Mouse (Mus musculus): ENCODE measurements around the gene Osbpl7. TPM values are rescaled to one million over a fixed set of nuclear protein-coding genes. Genes with fewer than 3 reads are reported as not detected.

Gene Osbpl7
- polyA plus RNA-seq, 1 experiment from 2014 or later = 4.2 TPM

DNA sequence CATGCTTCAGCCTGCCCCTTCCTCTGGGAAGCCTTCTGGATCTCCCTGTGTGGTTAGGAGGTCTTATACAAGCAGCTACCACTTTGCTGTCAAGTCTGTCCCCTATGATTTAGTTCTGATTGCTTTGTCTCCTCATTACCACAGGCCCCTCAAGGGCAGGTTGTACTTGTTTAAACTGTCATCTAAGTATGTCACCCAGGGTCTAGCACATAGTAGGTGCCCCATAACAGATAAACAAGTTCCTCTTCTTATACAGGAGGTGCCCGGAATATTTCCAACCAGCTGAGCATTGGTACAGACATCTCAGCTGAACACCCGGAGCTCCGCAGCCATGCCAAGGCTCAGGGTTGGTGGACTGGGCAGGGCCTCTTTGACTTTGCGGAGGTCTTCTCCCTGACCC, 17.9 kb upstream of the Osbpl7 start:
- DNase-seq (ENCODE audit: low spot score) (no peak), ATAC-seq (ENCODE audit: low FRiP score) (no peak)
- H3K4me1 ChIP-seq (replicated peaks; ENCODE audit: control insufficient read depth, insufficient read depth, low read length) = peaks cover 3% of the 10 kb centered on the region; the same call in 1 of the 2 replicates
- H3K27ac ChIP-seq (ENCODE audit: low read depth, low read length) = no peak overlapping the region
- WGBS = 94% methylated on average over 4 of the region's 4 CpGs
- H3K27me3 ChIP-seq (ENCODE audit: control insufficient read depth, insufficient read depth, low read length) = no peaks in the 10 kb centered on the region
- H3K9me3 ChIP-seq (ENCODE audit: control insufficient read depth, low read length) = no peaks in the 10 kb centered on the region
- no peak overlapping the region for H3K4me2 ChIP-seq (replicated peaks; ENCODE audit: low read depth, low read length)
- no peak overlapping the region for H3K9ac ChIP-seq (ENCODE audit: low read depth, low read length)
- no peaks in the 10 kb centered on the region for H3K36me3 ChIP-seq (ENCODE audit: control insufficient read depth, insufficient read depth, low read length)
- H3K4me3 ChIP-seq (ENCODE audit: low read depth, low read length) = no peak overlapping the region

DNA sequence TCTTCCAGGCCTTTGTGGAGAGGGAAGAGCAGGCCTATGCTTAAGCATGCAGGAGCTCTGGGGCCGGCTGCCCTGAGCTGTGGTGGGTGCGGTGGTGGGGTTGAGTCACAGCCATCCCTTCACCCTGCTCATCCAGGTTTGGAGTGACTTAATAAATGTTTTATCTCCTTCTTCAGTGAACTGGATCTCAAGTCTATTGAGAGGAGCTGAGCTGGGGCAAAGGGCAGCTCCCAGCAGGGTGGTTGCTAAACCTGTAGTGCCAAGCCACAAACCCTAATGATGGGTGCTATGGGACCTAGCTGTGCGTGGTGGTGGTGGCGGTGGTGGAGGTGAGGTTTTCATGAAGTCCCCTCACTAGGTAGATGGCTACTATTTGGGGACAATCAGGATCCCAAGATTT, 16.6 kb upstream of the Osbpl7 start:
- H3K27ac ChIP-seq (ENCODE audit: low read depth, low read length) = no peak overlapping the region
- ATAC-seq (ENCODE audit: low FRiP score) (no peak), DNase-seq (ENCODE audit: low spot score) (no peak)
- H3K27me3 ChIP-seq (ENCODE audit: control insufficient read depth, insufficient read depth, low read length) = no peaks in the 10 kb centered on the region
- no peaks in the 10 kb centered on the region for H3K9me3 ChIP-seq (ENCODE audit: control insufficient read depth, low read length)
- no peak overlapping the region for H3K9ac ChIP-seq (ENCODE audit: low read depth, low read length)
- peaks cover 3% of the 10 kb centered on the region; the same call in 1 of the 2 replicates for H3K4me1 ChIP-seq (replicated peaks; ENCODE audit: control insufficient read depth, insufficient read depth, low read length)
- no peaks in the 10 kb centered on the region for H3K36me3 ChIP-seq (ENCODE audit: control insufficient read depth, insufficient read depth, low read length)
- no peak overlapping the region for H3K4me3 ChIP-seq (ENCODE audit: low read depth, low read length)
- no peak overlapping the region for H3K4me2 ChIP-seq (replicated peaks; ENCODE audit: low read depth, low read length)
- 89% methylated on average over 4 of the region's 4 CpGs for WGBS

DNA sequence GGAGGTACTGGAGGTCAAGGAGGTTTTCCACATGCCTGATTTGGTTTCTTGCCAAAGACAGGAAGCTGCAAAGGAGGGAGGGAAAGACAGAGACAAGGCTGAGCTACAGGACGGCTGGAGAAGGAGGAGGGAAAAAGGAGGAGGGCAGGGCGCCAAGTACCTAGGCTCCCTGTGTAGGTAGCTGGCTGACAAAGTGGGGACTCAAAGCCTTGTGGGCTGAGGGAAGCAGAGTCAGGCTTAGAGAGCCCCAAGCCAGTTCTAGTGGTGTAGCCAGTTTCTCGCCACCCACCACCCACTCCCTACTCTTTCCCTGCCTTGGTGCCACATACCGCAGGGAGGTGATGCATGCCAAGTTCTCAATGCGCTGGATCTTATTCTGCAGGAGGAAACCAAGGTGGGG, 14.3 kb upstream of the Osbpl7 start:
- Histone ChIP-seq H3K9ac (ENCODE audit: low read depth, low read length) (no peak overlapping the region), H3K27me3 (ENCODE audit: control insufficient read depth, insufficient read depth, low read length) (no peaks in the 10 kb centered on the region), H3K36me3 (ENCODE audit: control insufficient read depth, insufficient read depth, low read length) (no peaks in the 10 kb centered on the region), H3K4me3 (ENCODE audit: low read depth, low read length) (no peak overlapping the region), H3K9me3 (ENCODE audit: control insufficient read depth, low read length) (no peaks in the 10 kb centered on the region), H3K4me1 (replicated peaks; ENCODE audit: control insufficient read depth, insufficient read depth, low read length) (no peaks in the 10 kb centered on the region), H3K27ac (ENCODE audit: low read depth, low read length) (no peak overlapping the region), H3K4me2 (replicated peaks; ENCODE audit: low read depth, low read length) (no peak overlapping the region)
- ATAC-seq (ENCODE audit: low FRiP score) (no peak), DNase-seq (ENCODE audit: low spot score) (no peak)
- WGBS = 79% methylated on average over 5 of the region's 5 CpGs

DNA sequence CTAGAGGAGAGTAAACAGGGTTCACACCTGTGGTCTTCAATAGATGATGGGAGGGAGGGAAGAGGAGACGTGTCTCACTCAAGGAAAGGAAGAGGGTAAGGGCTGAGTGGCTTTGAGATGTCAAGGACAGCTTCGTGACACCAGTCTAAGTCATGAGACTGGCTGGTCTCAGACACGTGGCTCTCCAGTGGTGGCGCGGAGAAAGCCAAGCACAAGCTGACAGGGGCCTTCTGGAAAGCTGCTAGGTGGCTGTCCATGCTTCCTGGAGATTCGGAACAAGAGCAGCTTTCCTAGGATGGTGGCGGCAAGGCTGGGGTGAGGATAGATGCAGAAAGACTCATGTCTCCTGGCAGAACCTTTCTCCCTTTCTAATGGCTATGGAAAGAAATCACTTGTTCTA, 11.5 kb upstream of the Osbpl7 start:
- no peaks in the 10 kb centered on the region for H3K9me3 ChIP-seq (ENCODE audit: control insufficient read depth, low read length)
- no peaks in the 10 kb centered on the region for H3K27me3 ChIP-seq (ENCODE audit: control insufficient read depth, insufficient read depth, low read length)
- H3K36me3 ChIP-seq (ENCODE audit: control insufficient read depth, insufficient read depth, low read length) = no peaks in the 10 kb centered on the region
- DNase-seq (ENCODE audit: low spot score) (no peak), ATAC-seq (ENCODE audit: low FRiP score) (no peak)
- H3K4me2 ChIP-seq (replicated peaks; ENCODE audit: low read depth, low read length) = no peak overlapping the region
- H3K27ac ChIP-seq (ENCODE audit: low read depth, low read length) = no peak overlapping the region
- H3K4me1 ChIP-seq (replicated peaks; ENCODE audit: control insufficient read depth, insufficient read depth, low read length) = no peaks in the 10 kb centered on the region; the same call in 1 of the 2 replicates
- H3K4me3 ChIP-seq (ENCODE audit: low read depth, low read length) = no peak overlapping the region
- WGBS = 74% methylated on average over 7 of the region's 7 CpGs
- H3K9ac ChIP-seq (ENCODE audit: low read depth, low read length) = no peak overlapping the region

DNA sequence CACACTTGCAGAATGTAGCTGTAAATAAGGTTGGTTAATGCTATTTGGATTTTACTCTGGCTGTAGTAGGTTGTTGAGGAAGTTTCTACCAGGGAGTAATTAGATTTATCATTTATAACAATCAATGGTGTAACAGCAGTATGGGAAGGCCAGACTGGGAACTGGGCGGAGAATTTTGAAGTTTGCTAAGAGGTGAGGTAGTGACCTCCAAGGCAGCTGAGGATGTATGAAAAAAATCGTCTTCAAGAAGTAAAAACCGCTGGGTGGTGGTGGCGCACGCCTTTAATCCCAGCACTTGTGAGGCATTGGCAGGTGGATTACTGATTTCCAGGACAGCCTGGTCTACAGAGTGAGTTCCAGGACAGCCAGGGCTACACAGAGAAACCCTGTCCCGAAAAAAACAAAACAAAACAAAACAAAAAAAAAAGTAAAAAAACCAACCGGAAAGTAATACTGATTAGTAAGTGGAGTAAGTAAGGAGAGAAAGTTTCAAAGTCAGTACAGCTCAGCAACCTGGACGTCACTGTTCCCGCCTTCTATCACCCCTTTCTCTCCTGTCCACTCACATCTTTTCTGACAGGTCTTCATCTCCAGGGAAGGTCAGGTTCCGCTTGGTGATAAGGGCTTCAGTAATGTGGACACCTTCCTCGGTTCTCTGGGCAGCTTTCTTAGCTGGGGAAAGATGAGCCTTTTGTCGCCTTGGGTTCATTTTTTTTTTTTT, 10.0 kb upstream of the Osbpl7 start:
- ATAC-seq (ENCODE audit: low FRiP score) = no peak

DNA sequence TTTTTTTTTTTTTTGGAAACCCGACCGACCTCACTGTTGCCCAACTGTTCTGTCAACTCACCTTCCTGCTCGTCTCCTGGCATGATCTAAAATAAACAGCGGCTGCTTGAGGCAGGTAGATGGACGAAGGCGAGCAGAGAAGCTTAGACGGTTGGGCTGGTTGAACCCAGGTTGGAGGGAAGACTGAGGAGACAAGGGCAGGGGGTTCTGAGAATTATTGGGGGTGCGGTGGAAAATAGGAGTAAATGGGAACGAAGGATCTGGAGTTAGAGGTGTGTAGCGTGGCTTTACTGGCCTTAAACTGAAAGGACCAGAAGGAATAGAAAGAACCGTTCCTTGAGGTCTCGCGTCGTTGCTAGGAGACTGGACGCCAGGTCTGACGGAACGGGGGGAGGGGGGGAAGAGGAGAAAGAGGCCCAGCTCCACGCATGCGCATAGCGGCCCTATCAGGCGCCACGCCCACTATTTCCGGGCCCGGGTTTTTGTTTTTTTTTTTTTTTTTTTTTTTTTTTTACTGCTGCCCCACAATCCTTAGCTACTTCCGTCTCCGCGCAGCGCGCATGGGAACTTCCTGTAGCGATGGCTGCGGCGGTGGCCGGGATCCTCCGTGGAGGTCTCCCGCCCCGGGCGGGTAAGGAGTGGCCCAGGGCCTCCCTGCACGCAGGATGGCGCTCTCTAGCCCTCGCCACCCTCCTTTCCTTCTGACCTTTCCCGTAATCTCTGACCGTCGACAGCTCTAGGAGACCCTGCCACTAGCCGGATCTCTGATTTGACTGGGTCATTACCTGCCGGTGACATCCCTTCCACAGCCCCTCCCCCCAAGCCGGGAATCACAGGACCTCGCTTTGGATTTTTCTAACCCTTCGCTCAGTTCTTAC, 9.2 kb upstream of the Osbpl7 start, which contains the start of the genes Lrrc46 and Mrpl10:
Lrrc46 (minus strand) TSS at position 386 of the 878 bp plus-strand sequence.
Mrpl10 (plus strand) TSS at position 539 of the 878 bp plus-strand sequence.
- peak within 1 kb of the TSS; percentile 83 for H3K4me3 ChIP-seq (ENCODE audit: low read depth, low read length)
- peak within 1 kb of the TSS; percentile 63 for H3K4me2 ChIP-seq (replicated peaks; ENCODE audit: low read depth, low read length)
- peak within 1 kb of the TSS; percentile 70 for H3K27ac ChIP-seq (ENCODE audit: low read depth, low read length)
- peak within 1 kb of the TSS; percentile 86 for H3K9ac ChIP-seq (ENCODE audit: low read depth, low read length)
- DNase-seq (ENCODE audit: low spot score) (peak; percentile 99), ATAC-seq (ENCODE audit: low FRiP score) (peak; percentile 91)
- H3K27me3 ChIP-seq (ENCODE audit: control insufficient read depth, insufficient read depth, low read length) = no peaks in the 10 kb centered on the region
- H3K4me1 ChIP-seq (replicated peaks; ENCODE audit: control insufficient read depth, insufficient read depth, low read length) = no peaks in the 10 kb centered on the region; the same call in 1 of the 2 replicates
- 1% methylated on average over 48 of the region's 48 CpGs for whole genome bisulfite sequencing
- no peaks in the 10 kb centered on the region for H3K9me3 ChIP-seq (ENCODE audit: control insufficient read depth, low read length)
- no peaks in the 10 kb centered on the region for H3K36me3 ChIP-seq (ENCODE audit: control insufficient read depth, insufficient read depth, low read length)

More for the DNA sequence above, 10.0 kb upstream of the Osbpl7 start:
- peak overlapping the region; percentile 83; the same call in 1 of the 2 replicates for H3K4me3 ChIP-seq (ENCODE audit: low read depth, low read length)
- H3K9me3 ChIP-seq (ENCODE audit: control insufficient read depth, low read length) = no peaks in the 10 kb centered on the region
- no peaks in the 10 kb centered on the region for H3K27me3 ChIP-seq (ENCODE audit: control insufficient read depth, insufficient read depth, low read length)
- peak overlapping the region; percentile 63 for H3K4me2 ChIP-seq (replicated peaks; ENCODE audit: low read depth, low read length)
- no peak for DNase-seq (ENCODE audit: low spot score)
- no peak overlapping the region for H3K27ac ChIP-seq (ENCODE audit: low read depth, low read length)
- 45% methylated on average over 12 of the region's 12 CpGs for WGBS
- peak overlapping the region; percentile 52; the same call in 1 of the 2 replicates for H3K9ac ChIP-seq (ENCODE audit: low read depth, low read length)
- no peaks in the 10 kb centered on the region; the same call in 1 of the 2 replicates for H3K4me1 ChIP-seq (replicated peaks; ENCODE audit: control insufficient read depth, insufficient read depth, low read length)
- H3K36me3 ChIP-seq (ENCODE audit: control insufficient read depth, insufficient read depth, low read length) = no peaks in the 10 kb centered on the region

DNA sequence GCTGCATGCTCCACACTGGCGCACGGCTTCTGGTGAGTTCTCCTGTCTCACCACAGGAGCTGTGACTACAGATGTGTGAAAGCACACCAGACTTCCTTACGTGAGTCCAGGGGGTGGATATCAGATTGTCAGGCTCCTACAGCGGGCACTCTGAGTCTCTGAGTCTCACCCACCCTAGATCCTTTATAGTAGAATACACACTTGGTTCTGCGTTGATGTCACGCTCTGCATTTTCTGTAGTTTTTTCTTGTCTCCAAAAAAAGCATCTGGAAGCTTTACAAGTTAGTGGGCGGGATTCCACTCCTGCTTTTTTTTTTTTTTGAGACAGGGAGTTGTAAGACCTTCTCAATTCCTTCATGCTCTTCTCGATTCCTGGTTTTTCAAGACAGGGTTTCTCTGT, 5.5 kb upstream of the Osbpl7 start:
- H3K9me3 ChIP-seq (ENCODE audit: control insufficient read depth, low read length) = no peaks in the 10 kb centered on the region
- H3K4me2 ChIP-seq (replicated peaks; ENCODE audit: low read depth, low read length) = no peak overlapping the region
- no peaks in the 10 kb centered on the region for H3K36me3 ChIP-seq (ENCODE audit: control insufficient read depth, insufficient read depth, low read length)
- no peak overlapping the region for H3K27ac ChIP-seq (ENCODE audit: low read depth, low read length)
- no peak for ATAC-seq (ENCODE audit: low FRiP score)
- no peaks in the 10 kb centered on the region for H3K27me3 ChIP-seq (ENCODE audit: control insufficient read depth, insufficient read depth, low read length)
- DNase-seq (ENCODE audit: low spot score) = no peak
- no peak overlapping the region for H3K4me3 ChIP-seq (ENCODE audit: low read depth, low read length)
- 95% methylated on average over 8 of the region's 8 CpGs for WGBS
- H3K9ac ChIP-seq (ENCODE audit: low read depth, low read length) = no peak overlapping the region
- no peaks in the 10 kb centered on the region; the same call in 1 of the 2 replicates for H3K4me1 ChIP-seq (replicated peaks; ENCODE audit: control insufficient read depth, insufficient read depth, low read length)

DNA sequence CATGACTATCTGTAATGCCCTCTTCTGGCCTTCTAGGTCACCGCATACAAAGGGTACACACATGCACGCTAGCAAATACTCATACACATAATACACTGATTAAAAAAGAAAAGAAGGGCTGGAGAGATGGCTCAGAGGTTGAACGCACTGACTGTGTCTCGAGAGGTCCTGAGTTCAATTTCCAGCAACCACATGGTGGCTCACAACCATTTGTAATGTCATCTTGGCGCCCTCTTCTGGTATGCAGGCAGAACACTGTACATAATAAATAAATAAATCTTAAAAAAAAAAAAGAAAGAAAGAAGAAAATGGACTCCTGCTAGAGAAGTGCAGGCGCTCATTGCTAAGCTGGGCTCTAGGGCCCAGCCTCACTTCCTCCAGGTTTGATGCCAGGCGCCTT, 4.6 kb upstream of the Osbpl7 start:
- Histone ChIP-seq H3K27ac (ENCODE audit: low read depth, low read length) (no peak overlapping the region), H3K27me3 (ENCODE audit: control insufficient read depth, insufficient read depth, low read length) (no peaks in the 10 kb centered on the region), H3K4me3 (ENCODE audit: low read depth, low read length) (no peak overlapping the region), H3K4me2 (replicated peaks; ENCODE audit: low read depth, low read length) (no peak overlapping the region), H3K9me3 (ENCODE audit: control insufficient read depth, low read length) (no peaks in the 10 kb centered on the region), H3K4me1 (replicated peaks; ENCODE audit: control insufficient read depth, insufficient read depth, low read length) (no peaks in the 10 kb centered on the region; the same call in 1 of the 2 replicates), H3K9ac (ENCODE audit: low read depth, low read length) (no peak overlapping the region), H3K36me3 (ENCODE audit: control insufficient read depth, insufficient read depth, low read length) (no peaks in the 10 kb centered on the region)
- WGBS = 80% methylated on average over 7 of the region's 7 CpGs
- no peak for ATAC-seq (ENCODE audit: low FRiP score)
- DNase-seq (ENCODE audit: low spot score) = no peak
